Mouse (Mus musculus): ENCODE data around the gene C1qtnf5. TPM values are rescaled to one million over a fixed set of nuclear protein-coding genes. Genes with fewer than 3 reads are reported as not detected.

Gene C1qtnf5
- polyA plus RNA-seq, 1 experiment, result 3.6 TPM

- Histone ChIP-seq H3K4me3 (ENCODE audit: insufficient read depth, low read depth, low read length) (no peak overlapping the region), H3K4me1 (ENCODE audit: control insufficient read depth, insufficient read depth, insufficient read length, low read length) (peaks cover 4% of the 10 kb centered on the region), H3K27ac (replicated peaks; ENCODE audit: low read depth, low read length) (no peak overlapping the region)
Observed at GRCm38 (mm10) chr9:44144718-44145060, 37.6 kb downstream of the C1qtnf5 start.

GRCm38 (mm10) chr9:44147290-44147689, 40.2 kb downstream of the C1qtnf5 start:
- Histone ChIP-seq H3K27ac (replicated peaks; ENCODE audit: low read depth, low read length) (no peak overlapping the region), H3K4me3 (ENCODE audit: insufficient read depth, low read depth, low read length) (no peak overlapping the region), H3K4me1 (ENCODE audit: control insufficient read depth, insufficient read depth, insufficient read length, low read length) (no peaks in the 10 kb centered on the region)

Other genes starting within 250 kb of the C1qtnf5 start
- gene Thy1, start 63.9 kb upstream of the C1qtnf5 start, polyA plus RNA-seq (2012; ENCODE audit: insufficient read depth, insufficient read length, missing spikeins), result 13.4 and 13.9 TPM in 2 replicates
- 7.2 and 11.1 TPM in 2 replicates for gene Usp2, start 40.2 kb upstream of the C1qtnf5 start, polyA plus RNA-seq (2012; ENCODE audit: insufficient read depth, insufficient read length, missing spikeins)
- gene Mfrp, start 5.5 kb upstream of the C1qtnf5 start, polyA plus RNA-seq (2012; ENCODE audit: insufficient read depth, insufficient read length, missing spikeins), result not detected in 2 replicates
- not detected in 2 replicates for gene Gm49380, start 6.3 kb downstream of the C1qtnf5 start, polyA plus RNA-seq (2012; ENCODE audit: insufficient read depth, insufficient read length, missing spikeins)
- 8.7 and 10.4 TPM in 2 replicates for gene Rnf26, start 6.3 kb downstream of the C1qtnf5 start, polyA plus RNA-seq (2012; ENCODE audit: insufficient read depth, insufficient read length, missing spikeins)
- gene Mcam, start 27.2 kb downstream of the C1qtnf5 start, polyA plus RNA-seq (2012; ENCODE audit: insufficient read depth, insufficient read length, missing spikeins), result 27.8 and 28.1 TPM in 2 replicates
- 10.8 and 11.6 TPM in 2 replicates for gene Cbl, start 126.8 kb downstream of the C1qtnf5 start, polyA plus RNA-seq (2012; ENCODE audit: insufficient read depth, insufficient read length, missing spikeins)
- not detected in 2 replicates for gene Ccdc153, start 133.4 kb downstream of the C1qtnf5 start, polyA plus RNA-seq (2012; ENCODE audit: insufficient read depth, insufficient read length, missing spikeins)
- gene Pdzd3, start 144.2 kb downstream of the C1qtnf5 start, polyA plus RNA-seq (2012; ENCODE audit: insufficient read depth, insufficient read length, missing spikeins), result not detected in 2 replicates
- 8.7 and 8.8 TPM in 2 replicates for gene Nlrx1, start 161.4 kb downstream of the C1qtnf5 start, polyA plus RNA-seq (2012; ENCODE audit: insufficient read depth, insufficient read length, missing spikeins)
- 0.36 TPM in 1 of 2 replicates, not detected in the other for gene Abcg4, start 181.4 kb downstream of the C1qtnf5 start, polyA plus RNA-seq (2012; ENCODE audit: insufficient read depth, insufficient read length, missing spikeins)
- gene Hinfp, start 198.4 kb downstream of the C1qtnf5 start, polyA plus RNA-seq (2012; ENCODE audit: insufficient read depth, insufficient read length, missing spikeins), result 4.7 and 5.1 TPM in 2 replicates
- gene C2cd2l, start 213.0 kb downstream of the C1qtnf5 start, polyA plus RNA-seq (2012; ENCODE audit: insufficient read depth, insufficient read length, missing spikeins), result 9.7 and 11.8 TPM in 2 replicates
- 14.6 and 17.9 TPM in 2 replicates for gene Dpagt1, start 218.8 kb downstream of the C1qtnf5 start, polyA plus RNA-seq (2012; ENCODE audit: insufficient read depth, insufficient read length, missing spikeins)
- gene H2afx, start 227.4 kb downstream of the C1qtnf5 start, polyA plus RNA-seq (2012; ENCODE audit: insufficient read depth, insufficient read length, missing spikeins), result 2.9 and 4.8 TPM in 2 replicates
- gene Hmbs, start 237.0 kb downstream of the C1qtnf5 start, polyA plus RNA-seq (2012; ENCODE audit: insufficient read depth, insufficient read length, missing spikeins), result 58.0 and 61.8 TPM in 2 replicates